Mouse (Mus musculus): ENCODE data around the gene Nrsn2. TPM values are rescaled to one million over a fixed set of nuclear protein-coding genes. Genes with fewer than 3 reads are reported as not detected.

The Nrsn2 gene
- polyA plus RNA-seq, 2 experiments, result 2.5 to 3.6 TPM

- H3K27ac ChIP-seq (replicated peaks; ENCODE audit: low read depth, low read length), result no peak overlapping the region
- H3K36me3 ChIP-seq (ENCODE audit: control insufficient read depth, insufficient read depth, low read length), result no peaks in the 10 kb centered on the region
- ATAC-seq (ENCODE audit: low FRiP score, low read depth) (no peak), DNase-seq (ENCODE audit: low spot score) (no peak)
- no peaks in the 10 kb centered on the region for H3K9me3 ChIP-seq (ENCODE audit: control insufficient read depth, low read length)
- no peak overlapping the region for H3K9ac ChIP-seq (ENCODE audit: low read depth, low read length, severe bottlenecking)
- H3K4me3 ChIP-seq (replicated peaks; ENCODE audit: low read length), result no peak overlapping the region
- WGBS, result 55% methylated on average over 6 of the region's 6 CpGs
- H3K4me1 ChIP-seq (ENCODE audit: control insufficient read depth, insufficient read depth, low read length), result 0 out of 2 replicates have a peak, but pooled peaks cover 2% of the 10 kb centered on the region
- no peak overlapping the region for H3K4me2 ChIP-seq (replicated peaks; ENCODE audit: low read depth, low read length, severe bottlenecking)
- TF ChIP-seq POLR2A (IDR thresholded peaks at IDR 0.05; ENCODE audit: borderline replicate concordance, extremely low read depth, insufficient read depth, insufficient read length), result no peak
- H3K27me3 ChIP-seq (ENCODE audit: control insufficient read depth, insufficient read depth, low read length), result no peaks in the 10 kb centered on the region
Measured at GRCm38 (mm10) chr2:152345393-152345792, 31.0 kb downstream of the Nrsn2 start.

GRCm38 (mm10) chr2:152344909-152345308 is 31.5 kb downstream of the Nrsn2 start:
- no peaks in the 10 kb centered on the region for H3K9me3 ChIP-seq (ENCODE audit: control insufficient read depth, low read length)
- H3K4me2 ChIP-seq (replicated peaks; ENCODE audit: low read depth, low read length, severe bottlenecking), result no peak overlapping the region
- 58% methylated on average over 5 of the region's 5 CpGs for WGBS
- DNase-seq (ENCODE audit: low spot score), result no peak
- no peak overlapping the region for H3K9ac ChIP-seq (ENCODE audit: low read depth, low read length, severe bottlenecking)
- no peak for ATAC-seq (ENCODE audit: low FRiP score, low read depth)
- no peak overlapping the region for H3K4me3 ChIP-seq (replicated peaks; ENCODE audit: low read length)
- no peaks in the 10 kb centered on the region for H3K36me3 ChIP-seq (ENCODE audit: control insufficient read depth, insufficient read depth, low read length)
- no peaks in the 10 kb centered on the region for H3K27me3 ChIP-seq (ENCODE audit: control insufficient read depth, insufficient read depth, low read length)
- no peak overlapping the region for H3K27ac ChIP-seq (replicated peaks; ENCODE audit: low read depth, low read length)
- 0 out of 2 replicates have a peak, but pooled peaks cover under 1% of the 10 kb centered on the region for H3K4me1 ChIP-seq (ENCODE audit: control insufficient read depth, insufficient read depth, low read length)
- TF ChIP-seq POLR2A (IDR thresholded peaks at IDR 0.05; ENCODE audit: borderline replicate concordance, extremely low read depth, insufficient read depth, insufficient read length), result no peak

- no peak overlapping the region for H3K27ac ChIP-seq (replicated peaks; ENCODE audit: low read depth, low read length)
- WGBS, result 15% methylated on average over 10 of the region's 10 CpGs
- no peaks in the 10 kb centered on the region for H3K9me3 ChIP-seq (ENCODE audit: control insufficient read depth, low read length)
- no peak for ATAC-seq (ENCODE audit: low FRiP score, low read depth)
- peak overlapping the region; percentile 56 for H3K4me3 ChIP-seq (replicated peaks; ENCODE audit: low read length)
- no peaks in the 10 kb centered on the region for H3K4me1 ChIP-seq (ENCODE audit: control insufficient read depth, insufficient read depth, low read length)
- peak overlapping the region; percentile 88 for H3K4me2 ChIP-seq (replicated peaks; ENCODE audit: low read depth, low read length, severe bottlenecking)
- no peaks in the 10 kb centered on the region for H3K27me3 ChIP-seq (ENCODE audit: control insufficient read depth, insufficient read depth, low read length)
- H3K36me3 ChIP-seq (ENCODE audit: control insufficient read depth, insufficient read depth, low read length), result no peaks in the 10 kb centered on the region
- peak overlapping the region; percentile 60 for H3K9ac ChIP-seq (ENCODE audit: low read depth, low read length, severe bottlenecking)
- no peak for TF ChIP-seq POLR2A (IDR thresholded peaks at IDR 0.05; ENCODE audit: borderline replicate concordance, extremely low read depth, insufficient read depth, insufficient read length)
- no peak for DNase-seq (ENCODE audit: low spot score)
Measured at GRCm38 (mm10) chr2:152344361-152344760, 32.1 kb downstream of the Nrsn2 start.

- Histone ChIP-seq H3K36me3 (ENCODE audit: control insufficient read depth, insufficient read depth, low read length) (no peaks in the 10 kb centered on the region), H3K27ac (replicated peaks; ENCODE audit: low read depth, low read length) (no peak within 1 kb of the TSS), H3K9ac (ENCODE audit: low read depth, low read length, severe bottlenecking) (peak within 1 kb of the TSS; percentile 60), H3K4me2 (replicated peaks; ENCODE audit: low read depth, low read length, severe bottlenecking) (peak within 1 kb of the TSS; percentile 88), H3K4me1 (ENCODE audit: control insufficient read depth, insufficient read depth, low read length) (no peaks in the 10 kb centered on the region), H3K9me3 (ENCODE audit: control insufficient read depth, low read length) (no peaks in the 10 kb centered on the region), H3K4me3 (replicated peaks; ENCODE audit: low read length) (peak within 1 kb of the TSS; percentile 56), H3K27me3 (ENCODE audit: control insufficient read depth, insufficient read depth, low read length) (no peaks in the 10 kb centered on the region)
- under 1% methylated on average over 51 of the region's 52 CpGs for WGBS
- TF ChIP-seq POLR2A (IDR thresholded peaks at IDR 0.05; ENCODE audit: borderline replicate concordance, extremely low read depth, insufficient read depth, insufficient read length), result 0 out of 2 replicates have a peak, but pooled peaks have one; percentile 4
- ATAC-seq (ENCODE audit: low FRiP score, low read depth), result peak; percentile 80
- peak; percentile 84 for DNase-seq (ENCODE audit: low spot score)
Measured at GRCm38 (mm10) chr2:152343329-152344213, 32.9 kb downstream of the Nrsn2 start, which contains the start of gene Trib3. Gene Trib3 (minus strand): TSS chr2:152344032.

- no peaks in the 10 kb centered on the region for H3K9me3 ChIP-seq (ENCODE audit: control insufficient read depth, low read length)
- no peaks in the 10 kb centered on the region for H3K4me1 ChIP-seq (ENCODE audit: control insufficient read depth, insufficient read depth, low read length)
- WGBS, result 86% methylated on average over 22 of the region's 22 CpGs
- DNase-seq (ENCODE audit: low spot score) (no peak), ATAC-seq (ENCODE audit: low FRiP score, low read depth) (no peak)
- no peak for TF ChIP-seq POLR2A (IDR thresholded peaks at IDR 0.05; ENCODE audit: borderline replicate concordance, extremely low read depth, insufficient read depth, insufficient read length)
- H3K9ac ChIP-seq (ENCODE audit: low read depth, low read length, severe bottlenecking), result no peak overlapping the region
- H3K4me3 ChIP-seq (replicated peaks; ENCODE audit: low read length), result no peak overlapping the region
- H3K4me2 ChIP-seq (replicated peaks; ENCODE audit: low read depth, low read length, severe bottlenecking), result no peak overlapping the region
- no peaks in the 10 kb centered on the region for H3K36me3 ChIP-seq (ENCODE audit: control insufficient read depth, insufficient read depth, low read length)
- no peak overlapping the region for H3K27ac ChIP-seq (replicated peaks; ENCODE audit: low read depth, low read length)
- no peaks in the 10 kb centered on the region for H3K27me3 ChIP-seq (ENCODE audit: control insufficient read depth, insufficient read depth, low read length)
Measured at GRCm38 (mm10) chr2:152339631-152340179, 36.7 kb downstream of the Nrsn2 start.
